Mouse (Mus musculus) kidney, embryonic 14.5 days (tissue): ENCODE measurements at regions not wholly inside any gene's neighbourhood (a gene's known extent, or its start where the extent isn't known, plus 50 kb on each side); places are given as distances from the start of the nearest gene placed in this dataset.

Experiments
- ATAC-seq: fragments of 200-750 bp; cut with Nextera tagmentation; 2 replicates; pipeline ENCODE4 v1.8.0; 2017; ENCODE audit warnings: moderate number of reproducible peaks, mild to moderate bottlenecking, moderate TSS enrichment, moderate library complexity; ENCODE audit not compliant: low FRiP score, low TSS enrichment
- H3K27ac ChIP-seq: fragments of 300-500 bp; sonication (generic); 2 replicates; pipeline ENCODE4 v1.5.1; 2014; ENCODE audit warnings: low read depth, mild to moderate bottlenecking, low read length, moderate library complexity, mixed read lengths
- H3K27me3 ChIP-seq: fragments of 300-500 bp; sonication (generic); 2 replicates; pipeline ENCODE4 v1.6.1; 2014; ENCODE audit warnings: mild to moderate bottlenecking, low read length; ENCODE audit not compliant: control insufficient read depth, insufficient read depth
- H3K36me3 ChIP-seq: fragments of 300-500 bp; sonication (generic); 2 replicates; pipeline ENCODE4 v1.6.1; 2014; ENCODE audit warnings: low read length, mixed read lengths; ENCODE audit not compliant: control insufficient read depth, insufficient read depth
- H3K4me1 ChIP-seq: fragments of 300-500 bp; sonication (generic); 2 replicates; pipeline ENCODE4 v1.6.1; 2014; ENCODE audit warnings: low read length, mixed read lengths; ENCODE audit not compliant: control insufficient read depth, insufficient read depth
- H3K4me2 ChIP-seq: fragments of 300-500 bp; sonication (generic); replicated peaks from 2 replicates; pipeline ENCODE4 v1.6.1; 2014; ENCODE audit warnings: low read depth, mild to moderate bottlenecking, low read length
- H3K4me3 ChIP-seq: fragments of 300-500 bp; sonication (generic); 2 replicates; pipeline ENCODE4 v1.5.1; 2014; ENCODE audit warnings: mild to moderate bottlenecking, low read length
- H3K9ac ChIP-seq: fragments of 300-500 bp; sonication (generic); 2 replicates; pipeline ENCODE4 v1.6.1; 2014; ENCODE audit warnings: low read depth, mild to moderate bottlenecking, low read length, moderate library complexity
- H3K9me3 ChIP-seq: fragments of 300-500 bp; sonication (generic); 2 replicates; pipeline ENCODE4 v1.6.1; 2016; ENCODE audit warnings: low read length; ENCODE audit not compliant: control insufficient read depth
- WGBS: fragments of 180-500 bp; shearing (Covaris S2); extraction: QIAGEN DNeasy Blood & Tissue Kit; methylation state at CpG from one replicate; pipeline ENCODE4 v1.1.7; 2014; 5-methylcytosine and 5-hydroxymethylcytosine counted together

- Histone ChIP-seq H3K9me3 (no peaks in the 10 kb centered on the region), H3K36me3 (no peaks in the 10 kb centered on the region), H3K9ac (no peak overlapping the region), H3K4me2 (no peak overlapping the region), H3K27me3 (no peaks in the 10 kb centered on the region), H3K4me1 (no peaks in the 10 kb centered on the region), H3K4me3 (no peak overlapping the region), H3K27ac (no peak overlapping the region)
- 89% methylated on average over 8 of the region's 8 CpGs for WGBS
- no peak for ATAC-seq
Observed at GRCm38 (mm10) chr4:55741355-55741754, 209.1 kb upstream of the Klf4 start.

- no peaks in the 10 kb centered on the region for H3K4me1 ChIP-seq
- no peak for ATAC-seq
- 72% methylated on average over 15 of the region's 15 CpGs for WGBS
- H3K36me3 ChIP-seq = no peaks in the 10 kb centered on the region
- H3K9me3 ChIP-seq = no peaks in the 10 kb centered on the region
- H3K9ac ChIP-seq = no peak overlapping the region
- H3K4me3 ChIP-seq = no peak overlapping the region
- H3K4me2 ChIP-seq = no peak overlapping the region
- no peak overlapping the region for H3K27ac ChIP-seq
- H3K27me3 ChIP-seq = no peaks in the 10 kb centered on the region
Observed at GRCm38 (mm10) chr4:55740062-55740461, 207.8 kb upstream of the Klf4 start.

DNA sequence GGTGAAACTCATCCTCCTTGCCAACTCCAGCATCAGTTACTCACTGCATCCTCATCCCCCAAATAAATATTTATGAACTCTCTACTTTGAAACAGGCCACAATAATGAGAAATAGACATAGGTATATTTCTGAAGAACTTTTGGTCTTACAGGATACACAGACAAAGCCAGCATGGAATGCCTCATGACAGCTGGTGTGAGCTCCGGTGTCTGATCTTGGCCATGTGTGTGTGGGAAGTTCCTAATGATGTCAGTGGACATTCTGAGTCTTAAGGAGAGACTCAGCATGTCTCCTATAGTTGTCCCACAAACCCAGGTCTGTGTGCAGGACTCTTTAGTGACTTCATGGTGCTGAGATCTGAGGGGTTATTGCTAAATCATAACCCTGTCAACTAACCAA is 206.4 kb upstream of the Klf4 start:
- no peak overlapping the region for H3K4me2 ChIP-seq
- ATAC-seq = no peak
- 96% methylated on average over 1 of the region's 1 CpGs for WGBS
- no peak overlapping the region for H3K27ac ChIP-seq
- H3K27me3 ChIP-seq = no peaks in the 10 kb centered on the region
- no peaks in the 10 kb centered on the region for H3K36me3 ChIP-seq
- no peaks in the 10 kb centered on the region for H3K9me3 ChIP-seq
- H3K9ac ChIP-seq = no peak overlapping the region
- no peaks in the 10 kb centered on the region for H3K4me1 ChIP-seq
- no peak overlapping the region for H3K4me3 ChIP-seq

DNA sequence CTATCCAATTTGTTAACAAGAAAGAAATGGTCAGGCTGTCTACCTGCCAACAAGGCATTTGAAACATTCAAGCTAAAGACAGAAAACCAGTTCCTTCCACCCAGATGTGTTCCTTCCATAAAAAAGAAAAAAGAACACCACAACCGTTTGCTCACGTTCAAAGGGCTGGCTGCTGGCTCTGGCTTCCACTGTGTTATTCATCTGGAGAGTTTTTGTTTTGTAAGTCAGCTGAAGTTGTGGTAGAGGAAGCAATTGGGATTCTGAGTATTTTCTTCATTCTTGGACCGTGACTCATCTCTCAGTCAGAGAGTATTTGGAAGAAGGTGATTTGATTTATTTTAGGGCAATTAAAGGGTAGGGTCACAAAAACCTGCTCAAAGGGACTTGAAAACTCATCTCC is 203.2 kb upstream of the Klf4 start:
- WGBS = 37% methylated on average over 3 of the region's 3 CpGs
- H3K9me3 ChIP-seq = no peaks in the 10 kb centered on the region
- no peak for ATAC-seq
- H3K9ac ChIP-seq = no peak overlapping the region
- no peaks in the 10 kb centered on the region for H3K4me1 ChIP-seq
- no peak overlapping the region for H3K27ac ChIP-seq
- no peak overlapping the region for H3K4me3 ChIP-seq
- H3K27me3 ChIP-seq = no peaks in the 10 kb centered on the region
- H3K4me2 ChIP-seq = no peak overlapping the region
- H3K36me3 ChIP-seq = no peaks in the 10 kb centered on the region

GRCm38 (mm10) chr4:55734331-55734730 is 202.1 kb upstream of the Klf4 start:
- H3K4me2 ChIP-seq = no peak overlapping the region
- no peaks in the 10 kb centered on the region for H3K9me3 ChIP-seq
- no peak overlapping the region for H3K4me3 ChIP-seq
- no peaks in the 10 kb centered on the region for H3K4me1 ChIP-seq
- H3K9ac ChIP-seq = no peak overlapping the region
- no peaks in the 10 kb centered on the region for H3K27me3 ChIP-seq
- no peak overlapping the region for H3K27ac ChIP-seq
- H3K36me3 ChIP-seq = no peaks in the 10 kb centered on the region
- WGBS = 89% methylated on average over 1 of the region's 1 CpGs
- ATAC-seq = no peak

DNA sequence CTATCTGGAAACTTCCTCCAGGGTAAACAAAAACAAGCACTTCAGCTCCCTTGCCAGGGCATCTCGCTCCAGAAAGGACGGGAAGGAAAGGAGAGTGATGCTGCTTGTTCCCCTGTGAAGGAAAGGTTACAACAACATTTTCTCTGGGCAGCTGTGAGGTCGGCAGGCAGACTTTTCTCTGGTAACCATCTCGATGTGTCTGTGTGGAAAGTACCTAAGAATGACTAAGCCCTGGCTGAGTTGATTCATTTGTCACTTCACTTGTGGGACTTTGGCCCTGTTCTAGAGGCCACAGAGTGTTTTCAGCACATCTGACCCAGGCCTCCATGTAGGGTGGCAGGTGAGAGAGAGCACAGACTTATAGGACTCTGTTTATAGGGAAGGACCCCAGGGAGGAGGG is 201.0 kb upstream of the Klf4 start:
- no peak for ATAC-seq
- 18% methylated on average over 4 of the region's 4 CpGs for WGBS

GRCm38 (mm10) chr4:55732006-55732405 is 199.7 kb upstream of the Klf4 start:
- no peak overlapping the region for H3K4me2 ChIP-seq
- ATAC-seq = no peak
- no peak overlapping the region for H3K4me3 ChIP-seq
- no peak overlapping the region for H3K27ac ChIP-seq
- 69% methylated on average over 4 of the region's 4 CpGs for WGBS
- H3K36me3 ChIP-seq = no peaks in the 10 kb centered on the region
- no peaks in the 10 kb centered on the region for H3K4me1 ChIP-seq
- H3K9me3 ChIP-seq = no peaks in the 10 kb centered on the region
- H3K27me3 ChIP-seq = no peaks in the 10 kb centered on the region
- no peak overlapping the region for H3K9ac ChIP-seq

More for the DNA sequence above, 201.0 kb upstream of the Klf4 start:
- Histone ChIP-seq H3K27ac (no peak overlapping the region), H3K36me3 (no peaks in the 10 kb centered on the region), H3K4me1 (no peaks in the 10 kb centered on the region), H3K4me2 (no peak overlapping the region), H3K9me3 (no peaks in the 10 kb centered on the region), H3K9ac (no peak overlapping the region), H3K27me3 (no peaks in the 10 kb centered on the region), H3K4me3 (no peak overlapping the region)

- no peaks in the 10 kb centered on the region for H3K4me1 ChIP-seq
- no peak overlapping the region for H3K4me2 ChIP-seq
- no peak overlapping the region for H3K4me3 ChIP-seq
- H3K27ac ChIP-seq = no peak overlapping the region
- H3K9me3 ChIP-seq = no peaks in the 10 kb centered on the region
- no peaks in the 10 kb centered on the region for H3K27me3 ChIP-seq
- no peak overlapping the region for H3K9ac ChIP-seq
- no peak for ATAC-seq
- no peaks in the 10 kb centered on the region for H3K36me3 ChIP-seq
- WGBS = 70% methylated on average over 4 of the region's 4 CpGs
Observed at GRCm38 (mm10) chr4:55730266-55730665, 198.0 kb upstream of the Klf4 start.

DNA sequence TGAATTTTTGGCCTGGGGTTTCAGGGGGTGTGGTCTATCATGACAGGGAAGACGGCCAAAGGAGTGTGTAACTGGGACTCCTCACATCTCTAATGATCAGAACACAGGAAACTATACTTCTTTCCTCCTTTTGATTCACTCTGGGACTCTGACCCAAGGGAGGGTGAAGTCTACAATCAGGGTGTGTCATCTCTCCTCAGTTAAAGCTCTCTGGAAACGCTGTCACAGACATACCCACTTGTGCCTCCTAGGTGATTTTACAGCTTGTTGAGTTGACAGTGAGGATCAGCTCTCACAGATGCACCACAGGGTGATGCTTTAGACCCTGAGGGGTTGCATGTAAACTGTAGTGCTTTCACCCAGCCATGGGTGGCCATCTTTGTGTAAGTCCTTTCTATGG is 194.9 kb upstream of the Klf4 start:
- WGBS = 66% methylated on average over 2 of the region's 2 CpGs
- Histone ChIP-seq H3K36me3 (no peaks in the 10 kb centered on the region), H3K4me2 (no peak overlapping the region), H3K4me3 (no peak overlapping the region), H3K27ac (no peak overlapping the region), H3K9me3 (no peaks in the 10 kb centered on the region), H3K9ac (no peak overlapping the region), H3K4me1 (peaks cover 1% of the 10 kb centered on the region; the same call in 1 of the 2 replicates), H3K27me3 (no peaks in the 10 kb centered on the region)
- no peak for ATAC-seq

DNA sequence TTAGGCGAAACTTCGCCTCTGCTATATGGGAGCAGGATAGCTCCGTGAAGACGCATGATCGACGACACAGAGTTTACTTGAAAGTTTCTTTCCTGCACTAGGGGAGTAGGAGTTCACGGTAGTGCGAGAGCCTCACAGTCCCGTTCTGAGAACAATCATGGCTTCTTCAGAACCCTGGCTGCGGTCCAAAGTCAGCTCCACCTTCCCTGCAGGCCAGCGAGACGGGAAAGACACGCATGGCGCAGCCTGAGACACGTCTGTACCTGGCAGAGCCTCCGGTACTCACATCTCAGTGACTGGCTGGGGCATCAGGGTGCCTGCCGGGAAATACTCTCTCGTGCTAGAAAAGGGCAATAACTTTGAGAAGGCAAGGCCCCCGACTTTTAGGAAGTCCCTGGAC is 193.8 kb upstream of the Klf4 start:
- no peak overlapping the region for H3K27ac ChIP-seq
- no peaks in the 10 kb centered on the region for H3K36me3 ChIP-seq
- H3K4me1 ChIP-seq = peaks cover 5% of the 10 kb centered on the region; the same call in 1 of the 2 replicates
- no peaks in the 10 kb centered on the region for H3K27me3 ChIP-seq
- H3K9ac ChIP-seq = no peak overlapping the region
- WGBS = 65% methylated on average over 19 of the region's 19 CpGs
- no peak overlapping the region for H3K4me2 ChIP-seq
- H3K4me3 ChIP-seq = no peak overlapping the region
- no peaks in the 10 kb centered on the region for H3K9me3 ChIP-seq
- ATAC-seq = no peak
